Mouse (Mus musculus): ENCODE data around the gene Fam120b.

Gene Fam120b

GRCm38 (mm10) chr17:15380641-15381051 lies 15.4 kb upstream of the Fam120b start:
- peak; percentile 64 for DNase-seq

DNA sequence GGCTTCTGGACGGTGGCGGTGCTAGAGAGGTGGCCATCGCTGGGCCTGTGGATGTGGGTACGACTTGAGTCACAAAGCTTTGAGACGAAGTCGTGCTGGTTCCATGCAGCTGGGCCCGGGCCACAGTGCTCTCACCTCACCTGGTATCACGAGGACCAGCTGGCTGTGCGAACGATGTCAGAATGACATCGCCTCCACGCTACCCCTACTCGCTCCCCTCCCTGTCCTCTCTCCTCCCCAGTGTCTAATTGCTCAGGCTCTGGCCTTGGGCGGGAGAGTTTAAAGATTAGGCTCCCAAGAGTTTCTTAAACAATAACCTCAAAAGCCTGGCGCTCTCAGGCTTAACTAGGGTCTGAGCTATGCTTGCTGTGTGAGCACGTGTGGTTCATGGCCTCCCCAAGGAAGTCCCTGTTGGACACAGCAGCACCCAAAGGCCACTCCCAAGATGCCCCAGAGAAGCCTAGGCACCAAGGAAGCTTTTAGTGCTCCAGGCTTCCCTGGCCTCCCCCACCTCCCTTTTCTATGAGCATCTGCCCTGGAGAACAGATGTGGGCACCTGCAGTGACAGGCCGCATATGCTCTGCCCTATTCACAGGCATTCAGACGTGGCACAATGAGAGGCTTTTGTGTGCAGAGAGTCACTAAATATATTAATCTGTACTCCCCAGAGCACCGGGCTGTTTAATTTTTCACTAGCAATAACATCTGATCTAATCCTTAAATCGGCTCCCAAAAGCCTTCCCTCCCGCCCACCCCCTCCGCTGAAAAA lies 14.7 kb upstream of the Fam120b start:
- DNase-seq, result peak; percentile 32

DNA sequence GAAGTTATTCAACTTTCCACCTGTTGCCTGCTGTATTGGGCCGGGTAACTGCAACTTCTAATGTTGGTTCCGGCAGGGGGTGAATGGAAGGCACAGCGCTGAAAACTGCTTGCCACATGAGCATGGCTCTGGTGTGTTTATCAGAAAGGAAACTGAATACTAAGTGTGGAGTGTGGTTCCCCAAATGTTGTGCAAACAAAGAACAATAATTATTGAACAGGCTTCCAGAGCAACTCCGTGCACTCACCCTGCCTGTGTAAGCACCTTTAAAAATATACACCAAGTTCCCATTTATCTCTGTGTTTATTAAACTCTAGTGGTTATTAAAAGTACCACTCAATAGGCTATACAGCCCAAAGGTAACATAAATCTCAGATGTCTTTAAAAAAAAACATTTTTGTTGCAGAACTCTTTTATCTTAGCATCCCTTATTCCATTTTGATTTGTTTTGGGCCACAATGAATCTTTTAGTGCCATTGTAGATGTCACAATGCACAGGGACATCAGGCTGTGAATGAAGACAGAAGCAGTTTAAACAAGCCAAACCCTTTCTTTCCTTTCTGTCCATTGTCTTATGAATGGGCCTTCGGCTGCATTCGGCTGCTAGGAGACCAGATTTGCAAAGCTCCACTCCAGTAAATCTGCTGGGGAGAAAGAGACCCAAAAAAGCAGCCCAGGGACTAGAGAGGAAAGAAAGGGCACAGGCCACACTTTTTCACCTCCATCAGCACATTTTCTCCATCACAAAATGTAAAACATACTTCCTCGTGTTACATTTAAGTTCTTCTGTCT lies 13.9 kb upstream of the Fam120b start:
- DNase-seq, result no peak

GRCm38 (mm10) chr17:15383360-15383759 lies 12.6 kb upstream of the Fam120b start:
- no peak for DNase-seq

- no peak for DNase-seq
These were observed 7.1 kb upstream of the Fam120b start for GRCm38 (mm10) chr17:15388892-15389291.

DNA sequence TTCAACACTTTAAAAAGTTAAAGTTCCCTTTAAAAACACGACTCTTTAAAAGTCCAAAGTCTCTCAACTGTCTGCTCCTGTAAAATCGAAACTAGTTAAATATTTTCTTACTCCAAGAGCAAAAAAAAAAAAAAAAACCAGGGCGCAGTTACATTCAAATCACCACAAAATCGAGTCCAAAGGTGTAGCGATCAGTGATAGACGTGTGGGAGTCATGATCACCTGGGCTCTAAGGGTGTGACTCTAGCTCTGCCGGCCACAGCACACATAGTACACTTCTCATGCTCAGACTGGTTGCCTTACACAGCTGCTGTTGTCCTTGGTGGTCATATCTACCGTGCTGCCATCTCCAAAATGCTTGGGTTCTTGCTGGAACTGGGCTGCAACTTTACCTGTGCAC lies 6.6 kb upstream of the Fam120b start:
- peak; percentile 46 for DNase-seq

DNA sequence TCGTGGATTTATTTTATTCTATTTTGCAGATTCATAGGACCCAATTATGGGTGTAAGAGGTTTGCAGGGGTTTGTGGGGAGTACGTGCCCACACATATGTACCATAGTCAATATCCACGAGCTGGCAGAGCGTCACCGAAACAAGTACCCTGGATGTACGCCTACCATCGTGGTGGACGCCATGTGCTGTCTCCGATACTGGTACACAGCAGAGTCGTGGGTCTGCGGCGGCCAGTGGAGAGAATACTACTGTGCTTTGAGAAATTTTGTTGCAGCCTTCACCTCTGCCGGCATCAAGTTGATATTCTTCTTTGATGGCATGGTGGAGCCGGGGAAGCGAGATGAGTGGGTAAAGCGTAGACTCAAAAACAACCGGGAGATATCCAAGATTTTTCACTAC lies 5.7 kb downstream of the Fam120b start:
- DNase-seq, result no peak

DNA sequence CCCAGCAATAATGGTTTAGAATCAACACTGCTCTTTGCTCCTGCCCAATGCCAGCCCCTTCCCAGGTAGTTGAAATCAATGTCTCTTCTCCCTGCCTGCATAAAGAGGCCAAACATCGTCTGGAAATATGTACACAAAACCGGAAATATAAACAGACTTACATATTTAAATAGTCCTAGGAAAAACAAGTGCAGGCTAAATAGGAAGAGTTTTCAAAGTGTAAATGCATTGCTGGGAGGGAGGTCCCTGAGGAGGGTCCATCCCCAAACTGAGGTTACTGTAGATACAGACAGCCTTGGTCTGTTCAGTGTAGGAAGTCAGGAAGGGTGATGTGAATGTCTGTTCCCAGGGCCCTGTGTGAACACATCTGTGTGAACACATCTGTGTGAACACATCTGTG lies 10.6 kb downstream of the Fam120b start:
- no peak for DNase-seq

GRCm38 (mm10) chr17:15409261-15409660 lies 13.3 kb downstream of the Fam120b start:
- DNase-seq, result no peak

- DNase-seq, result no peak
These were observed 14.9 kb downstream of the Fam120b start for GRCm38 (mm10) chr17:15410861-15411260.

GRCm38 (mm10) chr17:15416596-15417215 lies 20.7 kb downstream of the Fam120b start:
- no peak for DNase-seq

GRCm38 (mm10) chr17:15419534-15419933 lies 23.5 kb downstream of the Fam120b start:
- no peak for DNase-seq

GRCm38 (mm10) chr17:15420021-15420603 lies 24.1 kb downstream of the Fam120b start:
- DNase-seq, result no peak

DNA sequence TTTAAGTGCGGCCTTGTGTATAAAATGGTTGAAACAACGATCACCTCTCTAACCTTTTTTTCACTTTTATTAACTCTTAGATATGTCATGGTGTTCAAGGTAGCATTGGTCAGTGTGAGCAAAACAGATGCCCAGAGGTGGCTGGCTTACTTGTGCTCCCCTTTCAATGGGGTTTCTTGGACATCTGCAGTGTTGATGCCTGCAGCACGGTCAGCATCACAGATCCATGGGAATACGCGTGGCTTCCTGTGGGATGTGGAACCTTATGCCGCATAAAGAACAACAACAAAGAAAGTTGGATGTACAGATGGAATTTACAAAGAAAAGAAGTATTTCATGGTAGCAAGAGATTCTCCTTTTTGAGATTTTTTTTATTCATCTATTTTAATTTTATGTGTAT lies 25.4 kb downstream of the Fam120b start:
- no peak for DNase-seq

DNA sequence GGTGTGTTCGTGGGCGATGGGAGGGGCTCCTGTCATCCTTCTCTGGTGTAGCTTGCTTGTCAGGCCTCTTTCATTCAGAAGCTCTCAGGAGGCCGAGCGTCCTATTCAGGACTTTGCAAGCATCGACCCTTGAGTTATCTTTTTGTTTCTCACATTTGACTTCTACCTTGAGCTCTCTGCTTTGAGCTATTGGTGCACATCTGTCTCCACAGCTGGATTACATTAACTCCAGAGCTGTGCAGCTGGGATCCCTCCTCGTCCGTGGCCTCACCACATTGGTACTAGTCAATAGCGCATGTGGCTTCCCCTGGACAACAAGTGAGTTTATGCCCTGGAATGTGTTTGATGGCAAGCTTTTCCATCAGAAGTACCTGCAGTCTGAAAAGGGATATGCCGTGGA lies 26.7 kb downstream of the Fam120b start:
- DNase-seq, result no peak

DNA sequence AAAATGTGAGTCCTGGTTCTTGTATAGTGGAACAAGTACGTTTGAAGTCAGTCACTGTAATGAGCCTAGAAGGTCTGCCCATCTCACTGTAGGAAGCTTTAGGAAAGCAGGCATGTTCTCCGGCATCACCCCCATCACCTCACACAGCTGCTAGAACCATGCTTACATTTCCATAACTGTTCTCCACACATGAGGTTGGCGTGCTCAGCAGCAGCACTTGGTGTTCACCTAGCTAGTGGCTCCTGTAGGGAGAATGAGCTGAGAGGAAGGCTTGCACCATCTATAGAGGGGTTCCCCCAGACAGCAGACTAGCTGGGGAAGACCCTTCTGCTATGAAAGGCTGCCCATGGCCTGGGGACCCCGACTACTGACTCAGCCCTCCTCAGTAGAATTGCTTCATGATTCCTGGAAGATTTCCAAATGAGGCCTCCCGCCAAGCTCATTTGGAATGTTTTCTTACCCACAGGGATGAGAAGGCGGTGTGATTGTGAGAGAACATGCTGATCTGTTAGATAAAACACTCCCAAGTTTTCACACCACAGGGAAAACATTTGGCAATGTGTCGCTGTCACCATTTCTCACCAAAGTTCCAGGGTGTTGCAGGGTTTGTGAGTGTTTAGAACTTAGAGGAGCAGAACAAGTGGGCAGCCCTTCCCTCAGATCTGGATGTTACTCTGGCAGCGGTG lies 27.2 kb downstream of the Fam120b start:
- peak; percentile 32 for DNase-seq

DNA sequence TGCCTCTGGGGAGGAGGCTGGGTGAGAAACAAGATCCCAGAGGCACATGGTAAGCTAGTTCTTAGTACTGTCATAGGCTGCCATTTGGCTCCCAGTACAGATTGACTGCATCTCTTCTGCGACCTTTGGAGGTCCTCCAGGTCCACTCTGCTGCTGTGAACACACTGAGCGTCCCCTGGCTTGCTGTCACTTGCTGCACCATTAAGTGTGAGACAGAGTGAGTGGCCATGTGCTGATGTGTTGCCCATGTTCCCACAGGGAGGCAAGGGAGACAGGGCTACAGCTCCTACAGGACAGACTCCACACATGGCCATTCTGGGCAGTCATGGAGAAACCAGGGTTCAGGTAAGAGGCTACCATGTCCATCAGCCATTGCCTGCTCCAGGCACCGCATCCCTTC lies 29.9 kb downstream of the Fam120b start:
- no peak for DNase-seq

DNA sequence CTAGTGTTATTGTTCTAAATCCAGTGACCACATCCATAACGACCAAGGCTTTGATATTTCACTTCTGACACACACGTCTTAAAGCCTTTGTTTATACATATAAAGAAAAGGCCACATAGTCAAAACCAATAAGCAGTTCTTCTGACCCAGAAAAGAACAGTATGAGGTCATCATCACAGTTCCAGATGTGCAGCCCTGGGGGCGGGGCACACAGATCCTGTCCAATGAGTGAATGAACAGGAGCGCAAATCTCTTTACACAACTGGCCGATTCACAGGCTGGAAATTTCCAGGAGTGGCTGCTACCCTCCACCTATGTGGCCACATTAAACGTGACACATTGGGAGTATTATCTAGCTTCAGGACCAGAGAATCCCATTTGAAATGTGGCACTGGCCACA lies 33.4 kb downstream of the Fam120b start:
- DNase-seq, result no peak

- DNase-seq, result peak; percentile 39
These were observed 33.9 kb downstream of the Fam120b start for GRCm38 (mm10) chr17:15429937-15430336.

GRCm38 (mm10) chr17:15431021-15431514 lies 35.1 kb downstream of the Fam120b start:
- no peak for DNase-seq

DNA sequence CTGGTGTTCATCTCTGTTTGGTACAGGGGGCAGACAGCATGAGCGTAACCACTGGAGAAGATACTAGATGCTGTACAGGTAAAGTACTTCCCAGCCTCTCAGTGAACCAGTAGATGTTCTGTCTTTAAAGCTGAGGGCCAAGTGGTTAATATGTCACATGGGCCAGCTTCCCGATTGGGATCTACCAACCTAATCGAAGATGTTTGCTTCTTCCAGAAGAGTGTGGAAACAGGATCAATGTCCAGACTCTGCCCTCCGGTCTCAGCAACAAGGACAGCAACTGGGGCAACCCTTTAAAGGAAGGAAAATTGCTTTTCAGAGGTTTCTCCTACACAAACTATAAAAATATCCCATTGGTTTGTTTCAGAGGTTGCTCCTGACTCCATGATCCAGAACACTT lies 35.5 kb downstream of the Fam120b start:
- no peak for DNase-seq

- DNase-seq, result no peak
These were observed 36.0 kb downstream of the Fam120b start for GRCm38 (mm10) chr17:15432036-15432435.

GRCm38 (mm10) chr17:15434748-15435147 lies 38.7 kb downstream of the Fam120b start:
- no peak for DNase-seq

All from kidney, adult 18-20 months (tissue).